Mouse (Mus musculus): ENCODE measurements around the gene Gm38431. TPM values are rescaled to one million over a fixed set of nuclear protein-coding genes. Genes with fewer than 3 reads are reported as not detected.
A peak's percentile ranks its signal among the peaks of the same experiment; 100 is the strongest.

Gene Gm38431
- 3.2 and 3.4 TPM in 2 replicates for polyA plus RNA-seq (2016; fragmentation: Nextera tagmentation; extraction: Ambion mirVana)

DNA sequence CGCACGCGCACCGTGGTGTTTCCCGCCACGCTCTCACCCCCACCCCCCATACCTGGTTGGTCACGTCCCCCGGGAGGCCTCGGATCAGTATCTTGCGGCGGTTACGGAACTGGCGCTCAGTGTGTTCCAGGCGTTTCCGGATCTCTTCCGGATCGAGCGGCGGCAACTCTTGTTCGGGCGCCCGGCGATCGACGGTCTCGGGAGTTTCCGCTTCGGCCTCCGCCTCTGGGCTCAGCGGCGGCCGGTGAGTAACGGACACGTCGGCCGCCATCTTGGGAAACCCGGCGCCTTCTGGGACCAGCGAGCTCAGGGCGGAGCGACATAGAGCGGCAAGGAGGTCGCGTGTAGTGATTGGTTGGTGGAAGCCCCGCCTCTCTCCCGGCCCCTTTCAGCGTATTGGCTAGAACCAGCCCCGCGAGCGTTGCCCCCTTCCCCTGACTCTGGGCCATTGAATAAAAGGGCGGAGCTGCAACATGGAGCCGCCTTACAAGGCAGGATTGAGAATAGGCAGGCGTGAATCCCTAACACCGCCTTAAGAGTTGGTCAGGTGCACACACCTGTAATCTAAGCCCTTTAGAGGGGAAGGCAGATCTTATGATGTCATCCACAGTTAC is at the start of gene Gm38431, which contains the start of gene Raver1:
Gm38431 (minus strand) TSS at position 291 of the 614 bp plus-strand sequence.
Raver1 (minus strand) TSS at position 302 of the 614 bp plus-strand sequence.
- H3K27ac ChIP-seq = peak within 1 kb of the TSS; percentile 97
- peak; percentile 99 for DNase-seq (ENCODE audit: low spot score)
- no peaks in the 10 kb centered on the region for H3K27me3 ChIP-seq (ENCODE audit: insufficient read depth, poor library complexity, severe bottlenecking)
- peaks cover 24% of the 10 kb centered on the region for H3K4me1 ChIP-seq
- H3K9me3 ChIP-seq = no peaks in the 10 kb centered on the region
- WGBS = under 1% methylated on average over 54 of the region's 54 CpGs
- peak within 1 kb of the TSS; percentile 81 for H3K4me3 ChIP-seq
- peaks cover 43% of the 10 kb centered on the region for H3K36me3 ChIP-seq

DNA sequence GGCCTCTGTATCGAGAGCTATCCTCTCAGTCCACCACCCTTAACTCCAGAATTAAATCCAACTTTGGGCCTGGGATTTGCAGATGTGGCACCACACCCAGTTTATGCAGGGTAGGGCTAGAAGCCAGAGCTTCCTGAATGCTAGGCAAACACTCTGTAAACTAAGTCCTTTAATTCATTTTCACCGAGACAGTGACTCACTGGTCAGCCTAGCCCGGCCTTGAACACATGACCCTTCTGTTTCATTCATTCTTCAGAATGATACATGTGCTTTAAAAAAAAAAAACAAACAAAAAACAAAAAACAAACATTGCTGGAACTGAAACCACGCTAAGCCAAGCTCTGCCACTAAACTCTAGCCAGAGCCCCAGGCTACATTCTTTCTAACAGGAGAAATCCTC is 46.6 kb upstream of the Gm38431 start:
- no peak for DNase-seq (ENCODE audit: low spot score)
- H3K9me3 ChIP-seq = no peaks in the 10 kb centered on the region
- H3K36me3 ChIP-seq = peaks cover 61% of the 10 kb centered on the region
- H3K4me3 ChIP-seq = no peak overlapping the region
- H3K27me3 ChIP-seq (ENCODE audit: insufficient read depth, poor library complexity, severe bottlenecking) = no peaks in the 10 kb centered on the region
- H3K4me1 ChIP-seq = peaks cover 10% of the 10 kb centered on the region; the same call in 1 of the 2 replicates
- 75% methylated on average over 4 of the region's 4 CpGs for WGBS
- H3K27ac ChIP-seq = no peak overlapping the region

- WGBS = 51% methylated on average over 3 of the region's 3 CpGs
- H3K9me3 ChIP-seq = no peaks in the 10 kb centered on the region
- H3K27me3 ChIP-seq (ENCODE audit: insufficient read depth, poor library complexity, severe bottlenecking) = no peaks in the 10 kb centered on the region
- H3K27ac ChIP-seq = no peak overlapping the region
- H3K4me1 ChIP-seq = peaks cover 10% of the 10 kb centered on the region; the same call in 1 of the 2 replicates
- no peak for DNase-seq (ENCODE audit: low spot score)
- no peak overlapping the region for H3K4me3 ChIP-seq
- peaks cover 49% of the 10 kb centered on the region for H3K36me3 ChIP-seq
These were observed 45.4 kb upstream of the Gm38431 start for GRCm38 (mm10) chr9:21137229-21137628.

DNA sequence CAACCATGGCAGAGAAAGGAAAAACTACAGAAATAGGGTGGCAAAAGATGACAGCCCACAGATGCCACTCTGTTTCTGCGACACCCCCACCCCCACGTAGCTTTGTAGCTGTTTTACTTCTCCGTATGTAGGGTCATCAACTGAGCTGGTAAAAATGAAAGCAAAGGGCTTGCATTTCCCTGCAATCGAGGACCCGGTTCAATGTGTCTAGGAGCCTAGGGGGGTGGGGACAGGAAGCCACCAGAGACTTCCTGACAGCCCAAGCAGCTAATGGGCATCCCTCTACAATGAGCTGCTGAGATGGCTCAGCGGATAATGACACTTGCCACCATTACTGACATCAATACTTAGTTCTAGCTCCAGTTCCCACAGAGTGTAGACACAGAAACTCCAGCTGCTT is 44.6 kb upstream of the Gm38431 start:
- Histone ChIP-seq H3K27me3 (ENCODE audit: insufficient read depth, poor library complexity, severe bottlenecking) (no peaks in the 10 kb centered on the region), H3K4me1 (peaks cover 10% of the 10 kb centered on the region; the same call in 1 of the 2 replicates), H3K36me3 (peaks cover 41% of the 10 kb centered on the region), H3K4me3 (no peak overlapping the region), H3K9me3 (no peaks in the 10 kb centered on the region), H3K27ac (no peak overlapping the region)
- WGBS = 71% methylated on average over 6 of the region's 6 CpGs
- no peak for DNase-seq (ENCODE audit: low spot score)

- peaks cover 37% of the 10 kb centered on the region for H3K36me3 ChIP-seq
- H3K27ac ChIP-seq = no peak overlapping the region
- DNase-seq (ENCODE audit: low spot score) = no peak
- peaks cover 10% of the 10 kb centered on the region; the same call in 1 of the 2 replicates for H3K4me1 ChIP-seq
- 68% methylated on average over 1 of the region's 1 CpGs for WGBS
- no peak overlapping the region for H3K4me3 ChIP-seq
- H3K27me3 ChIP-seq (ENCODE audit: insufficient read depth, poor library complexity, severe bottlenecking) = no peaks in the 10 kb centered on the region
- no peaks in the 10 kb centered on the region for H3K9me3 ChIP-seq
These were observed 44.2 kb upstream of the Gm38431 start for GRCm38 (mm10) chr9:21135941-21136381.

GRCm38 (mm10) chr9:21135329-21135890 is 43.6 kb upstream of the Gm38431 start:
- WGBS = 78% methylated on average over 4 of the region's 4 CpGs
- no peak for DNase-seq (ENCODE audit: low spot score)
- no peak overlapping the region for H3K27ac ChIP-seq

DNA sequence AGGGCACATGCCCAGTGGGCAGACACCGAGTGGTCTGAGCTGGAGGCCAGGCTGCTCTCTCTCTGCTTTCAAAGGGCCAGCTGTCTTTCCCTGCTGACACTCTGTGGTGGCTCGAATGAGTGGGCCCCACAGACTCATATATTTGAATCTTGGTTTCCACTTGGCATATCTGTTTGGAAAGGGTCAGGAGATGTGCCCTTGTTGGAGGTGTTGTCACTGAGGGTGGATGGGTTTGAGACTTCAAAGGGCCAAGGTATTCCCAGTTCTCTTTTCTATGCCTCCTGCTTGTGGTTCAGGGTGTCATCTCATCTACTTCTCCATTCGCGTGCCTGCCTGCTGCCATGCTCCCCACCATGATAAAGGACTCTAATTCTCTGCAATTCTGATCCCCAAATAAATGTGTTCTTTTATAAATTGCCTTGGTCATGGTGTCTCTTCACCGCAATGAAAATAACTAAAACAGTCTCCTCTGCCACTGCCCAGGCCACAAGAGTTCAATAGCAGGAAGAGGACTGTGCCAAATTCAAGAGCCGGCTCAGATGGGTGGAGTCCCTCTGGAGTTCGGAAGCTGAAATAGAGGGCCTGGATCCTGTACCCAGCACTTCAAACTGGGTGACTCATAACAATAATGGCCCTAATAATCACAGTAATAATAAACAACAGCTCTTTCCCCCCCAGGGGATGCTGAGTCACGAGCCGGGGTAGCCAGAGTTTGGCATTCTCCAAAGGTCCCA is 43.0 kb upstream of the Gm38431 start:
- peaks cover 16% of the 10 kb centered on the region for H3K4me1 ChIP-seq
- no peak overlapping the region for H3K27ac ChIP-seq
- no peak overlapping the region for H3K4me3 ChIP-seq
- H3K27me3 ChIP-seq (ENCODE audit: insufficient read depth, poor library complexity, severe bottlenecking) = no peaks in the 10 kb centered on the region
- no peaks in the 10 kb centered on the region for H3K9me3 ChIP-seq
- peaks cover 25% of the 10 kb centered on the region for H3K36me3 ChIP-seq
- DNase-seq (ENCODE audit: low spot score) = no peak
- 70% methylated on average over 9 of the region's 9 CpGs for WGBS

More at GRCm38 (mm10) chr9:21135329-21135890, 43.6 kb upstream of the Gm38431 start:
- Histone ChIP-seq H3K4me3 (no peak overlapping the region), H3K36me3 (peaks cover 31% of the 10 kb centered on the region), H3K9me3 (no peaks in the 10 kb centered on the region), H3K4me1 (peaks cover 12% of the 10 kb centered on the region), H3K27me3 (ENCODE audit: insufficient read depth, poor library complexity, severe bottlenecking) (no peaks in the 10 kb centered on the region)

- Histone ChIP-seq H3K9me3 (no peaks in the 10 kb centered on the region), H3K27ac (no peak overlapping the region), H3K27me3 (ENCODE audit: insufficient read depth, poor library complexity, severe bottlenecking) (no peaks in the 10 kb centered on the region), H3K4me3 (no peak overlapping the region), H3K4me1 (peaks cover 16% of the 10 kb centered on the region), H3K36me3 (peaks cover 10% of the 10 kb centered on the region)
- 72% methylated on average over 9 of the region's 9 CpGs for WGBS
- no peak for DNase-seq (ENCODE audit: low spot score)
These were observed 41.4 kb upstream of the Gm38431 start for GRCm38 (mm10) chr9:21133064-21133707.

DNA sequence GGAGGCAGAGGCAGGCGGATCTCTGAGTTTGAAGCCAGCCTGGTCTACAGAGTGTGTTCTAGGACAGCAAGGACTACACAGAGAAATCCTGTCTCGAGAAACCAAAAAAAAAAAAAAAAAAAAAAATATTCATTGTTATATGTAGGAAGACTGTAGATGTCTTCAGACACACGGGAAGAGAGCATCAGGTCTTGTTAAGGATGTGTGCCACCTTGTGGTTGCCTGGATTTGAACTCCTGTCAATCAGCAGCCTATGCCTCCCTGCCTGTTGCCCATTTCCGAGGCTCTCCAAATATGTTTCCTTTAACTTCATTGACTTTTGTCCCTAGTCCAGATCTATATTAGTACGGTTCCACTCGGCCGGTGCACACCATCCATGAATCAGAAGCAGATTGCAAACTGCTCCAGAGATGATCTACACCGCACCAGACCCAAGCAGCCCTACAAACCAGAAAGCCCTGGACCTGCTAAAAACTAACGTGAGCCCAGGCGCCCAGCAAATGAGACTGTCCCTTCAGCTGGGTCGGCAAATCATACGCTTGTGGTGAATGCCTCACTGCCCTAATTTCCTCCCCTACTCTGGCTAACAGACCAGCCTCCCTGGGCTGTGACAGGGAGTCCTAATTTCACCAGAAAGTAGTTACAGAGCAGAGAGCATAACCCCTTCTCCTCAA is 40.4 kb upstream of the Gm38431 start:
- WGBS = 81% methylated on average over 12 of the region's 12 CpGs
- peaks cover 6% of the 10 kb centered on the region; the same call in 1 of the 2 replicates for H3K36me3 ChIP-seq
- peaks cover 16% of the 10 kb centered on the region for H3K4me1 ChIP-seq
- no peak overlapping the region for H3K4me3 ChIP-seq
- no peak overlapping the region for H3K27ac ChIP-seq
- DNase-seq (ENCODE audit: low spot score) = no peak
- H3K27me3 ChIP-seq (ENCODE audit: insufficient read depth, poor library complexity, severe bottlenecking) = no peaks in the 10 kb centered on the region
- no peaks in the 10 kb centered on the region for H3K9me3 ChIP-seq

- peak; percentile 99 for DNase-seq (ENCODE audit: low spot score)
- peaks cover 23% of the 10 kb centered on the region for H3K4me1 ChIP-seq
- H3K36me3 ChIP-seq = peaks cover 7% of the 10 kb centered on the region
- H3K4me3 ChIP-seq = peak within 1 kb of the TSS; percentile 67
- no peaks in the 10 kb centered on the region for H3K27me3 ChIP-seq (ENCODE audit: insufficient read depth, poor library complexity, severe bottlenecking)
- 6% methylated on average over 37 of the region's 37 CpGs for WGBS
- no peaks in the 10 kb centered on the region for H3K9me3 ChIP-seq
- peak within 1 kb of the TSS; percentile 85 for H3K27ac ChIP-seq
These were observed 39.5 kb upstream of the Gm38431 start, which contains the start of gene Tyk2 for GRCm38 (mm10) chr9:21131059-21131956. Gene Tyk2, minus strand, starts transcription at chr9:21131243.

DNA sequence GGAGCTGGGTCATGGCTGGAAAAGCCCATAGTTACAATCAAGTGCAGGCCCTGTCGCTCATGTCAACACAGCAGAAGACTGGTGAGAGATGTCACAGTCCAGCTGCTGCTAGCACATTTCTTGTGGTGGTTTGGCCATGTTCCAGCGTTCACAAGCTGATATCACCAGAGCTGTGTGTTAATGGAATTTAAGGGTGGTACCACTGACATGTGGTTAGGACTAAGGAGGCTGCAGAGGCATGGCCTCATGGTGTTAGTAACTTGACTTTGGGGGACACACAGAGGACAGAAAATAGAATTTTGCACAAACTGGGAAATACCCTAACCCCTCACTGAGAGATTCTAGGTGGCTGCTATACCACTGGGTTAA is 34.4 kb upstream of the Gm38431 start:
- 52% methylated on average over 2 of the region's 2 CpGs for WGBS
- no peaks in the 10 kb centered on the region for H3K9me3 ChIP-seq
- H3K4me1 ChIP-seq = peaks cover 17% of the 10 kb centered on the region
- no peaks in the 10 kb centered on the region for H3K27me3 ChIP-seq (ENCODE audit: insufficient read depth, poor library complexity, severe bottlenecking)
- peaks cover 41% of the 10 kb centered on the region for H3K36me3 ChIP-seq
- H3K27ac ChIP-seq = no peak overlapping the region; the same call in 1 of the 2 replicates
- DNase-seq (ENCODE audit: low spot score) = peak; percentile 88
- H3K4me3 ChIP-seq = no peak overlapping the region
